Mouse (Mus musculus): ENCODE results near the gene Ltbp1.

DNA sequence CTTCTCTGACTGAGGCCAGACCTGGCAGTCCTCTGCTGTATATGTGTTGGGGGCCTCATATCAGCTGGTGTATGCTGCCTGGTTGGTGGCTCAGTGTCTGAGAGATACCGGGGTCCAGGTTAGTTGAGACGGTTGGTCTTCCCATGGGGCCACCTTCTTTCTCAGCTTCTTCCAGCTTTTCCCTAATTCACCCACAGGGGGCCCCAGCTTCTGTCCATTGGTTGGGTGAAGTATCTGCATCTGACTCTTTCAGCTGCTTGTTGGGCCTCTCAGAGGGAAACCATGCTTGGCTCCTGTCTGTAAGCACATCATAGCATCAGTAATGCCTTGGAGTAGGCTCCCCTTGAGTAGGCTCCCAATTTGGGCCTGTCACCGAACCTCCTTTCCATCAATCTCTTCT lies 41.5 kb upstream of the Ltbp1 start:
- TF ChIP-seq CTCF (IDR thresholded peaks at IDR 0.05): no peak
- TF ChIP-seq POLR2A (IDR thresholded peaks at IDR 0.05; ENCODE audit: insufficient read depth, low read depth, low read length): no peak
